Mouse (Mus musculus) intestine, embryonic 15.5 days (tissue): Measurements from ENCODE around the gene Wfdc15a. TPM values are rescaled to one million over a fixed set of nuclear protein-coding genes. Genes with fewer than 3 reads are reported as not detected.

Source experiments
- ATAC-seq: fragments of 200-750 bp; cut with Nextera tagmentation; 2 replicates; pipeline ENCODE4 v1.8.0; 2017; ENCODE audit warnings: moderate TSS enrichment, moderate library complexity
- H3K27ac ChIP-seq: fragments of 300-500 bp; sonication (generic); 2 replicates; pipeline ENCODE4 v1.5.1; 2015; ENCODE audit warnings: mild to moderate bottlenecking, inconsistent platforms
- H3K27me3 ChIP-seq: fragments of 300-500 bp; sonication (generic); replicated peaks from 2 replicates; pipeline ENCODE4 v1.6.1; 2015; ENCODE audit warnings: inconsistent platforms
- H3K36me3 ChIP-seq: fragments of 300-500 bp; sonication (generic); 2 replicates; pipeline ENCODE4 v1.6.1; 2015; ENCODE audit warnings: inconsistent platforms
- H3K4me1 ChIP-seq: fragments of 300-500 bp; sonication (generic); replicated peaks from 2 replicates; pipeline ENCODE4 v1.6.1; 2015; ENCODE audit warnings: inconsistent platforms
- H3K4me2 ChIP-seq: fragments of 300-500 bp; sonication (generic); replicated peaks from 2 replicates; pipeline ENCODE4 v1.6.1; 2015; ENCODE audit warnings: mild to moderate bottlenecking, inconsistent platforms
- H3K4me3 ChIP-seq: fragments of 300-500 bp; sonication (generic); replicated peaks from 2 replicates; pipeline ENCODE4 v1.5.1; 2015; ENCODE audit warnings: inconsistent platforms
- H3K9ac ChIP-seq: fragments of 300-500 bp; sonication (generic); 2 replicates; pipeline ENCODE4 v1.6.1; 2015; ENCODE audit warnings: inconsistent platforms
- H3K9me3 ChIP-seq: fragments of 300-500 bp; sonication (generic); 2 replicates; pipeline ENCODE4 v1.6.1; 2016; ENCODE audit warnings: inconsistent platforms
- WGBS: fragments of 180-500 bp; shearing (Covaris S2); methylation state at CpG from one replicate; pipeline ENCODE4 v1.1.7; 2015; 5-methylcytosine and 5-hydroxymethylcytosine counted together
- polyA plus RNA-seq: library from polyadenylated mRNA; unstranded; fragments of >200 nt; fragmentation: Nextera tagmentation; extraction: Ambion mirVana; gene quantifications from 2 replicates; pipeline ENCODE4 v1.2.1, GENCODE M21; 2015

Wfdc15a gene
- polyA plus RNA-seq, 1 experiment from 2014 or later = not detected

DNA sequence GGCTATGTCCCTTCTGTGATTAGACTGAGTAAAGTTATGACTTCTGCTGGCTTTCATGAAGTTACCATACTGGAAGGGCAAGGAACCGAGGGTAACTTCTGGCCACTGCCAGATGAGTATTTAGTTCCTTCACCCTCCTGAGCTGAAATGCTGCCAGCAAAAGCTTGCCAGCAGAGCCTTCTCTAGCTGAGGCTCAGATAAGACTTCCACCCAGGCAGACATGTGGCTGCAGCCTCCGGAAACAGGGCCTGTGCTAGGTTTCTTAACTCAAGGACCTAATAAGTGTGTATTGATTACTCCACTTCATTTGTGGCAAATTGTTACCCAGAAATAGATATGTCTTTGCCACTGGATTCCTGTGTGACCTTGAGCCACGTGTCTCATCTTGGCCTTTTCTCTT lies 26.5 kb downstream of the Wfdc15a start:
- 65% methylated on average over 3 of the region's 3 CpGs for WGBS
- no peak for ATAC-seq

GRCm38 (mm10) chr2:164170902-164171301 lies 29.0 kb downstream of the Wfdc15a start, which contains the start of gene Kcns1:
TSS of gene Kcns1 (minus strand) at chr2:164171113.
- Histone ChIP-seq H3K27me3 (peaks cover 63% of the 10 kb centered on the region), H3K4me3 (peak within 1 kb of the TSS; percentile 36), H3K36me3 (no peaks in the 10 kb centered on the region), H3K4me2 (peak within 1 kb of the TSS; percentile 72), H3K9ac (0 out of 2 replicates have a peak within 1 kb of the TSS, but pooled peaks have one; percentile 28), H3K4me1 (peaks cover 20% of the 10 kb centered on the region), H3K9me3 (no peaks in the 10 kb centered on the region), H3K27ac (no peak within 1 kb of the TSS)
- WGBS = 2% methylated on average over 25 of the region's 29 CpGs
- ATAC-seq = no peak

More for the DNA sequence above, 26.5 kb downstream of the Wfdc15a start:
- no peaks in the 10 kb centered on the region for H3K36me3 ChIP-seq
- no peak overlapping the region for H3K4me2 ChIP-seq
- H3K4me1 ChIP-seq = peaks cover 14% of the 10 kb centered on the region
- H3K9me3 ChIP-seq = no peaks in the 10 kb centered on the region
- H3K4me3 ChIP-seq = no peak overlapping the region
- no peak overlapping the region for H3K27ac ChIP-seq
- peaks cover 45% of the 10 kb centered on the region for H3K27me3 ChIP-seq
- H3K9ac ChIP-seq = no peak overlapping the region

DNA sequence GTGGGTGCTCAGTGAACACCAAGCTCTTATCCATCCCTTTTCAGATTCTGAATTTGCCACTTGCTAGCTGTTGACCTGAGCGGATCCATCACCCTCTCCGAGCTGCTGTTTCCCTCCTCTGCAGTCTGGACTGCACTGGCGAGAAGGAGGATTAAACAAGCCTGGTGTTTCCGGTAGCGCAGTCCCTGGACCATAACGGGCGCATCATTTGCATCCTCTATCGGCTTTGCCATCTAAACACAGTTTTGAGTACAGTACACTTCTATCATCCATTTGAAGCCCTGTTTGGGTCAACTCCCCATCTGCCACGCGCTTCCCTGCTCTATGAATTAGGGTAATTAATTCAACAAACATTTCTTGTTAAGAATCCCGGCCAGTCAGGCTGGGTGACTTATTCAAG lies 29.6 kb downstream of the Wfdc15a start:
- Histone ChIP-seq H3K27ac (no peak overlapping the region), H3K4me1 (peaks cover 20% of the 10 kb centered on the region), H3K9ac (no peak overlapping the region), H3K4me2 (peak overlapping the region; percentile 72), H3K4me3 (0 out of 2 replicates have a peak overlapping the region, but pooled peaks have one; percentile 36), H3K36me3 (no peaks in the 10 kb centered on the region), H3K9me3 (no peaks in the 10 kb centered on the region), H3K27me3 (peaks cover 63% of the 10 kb centered on the region)
- WGBS = 5% methylated on average over 11 of the region's 11 CpGs
- no peak for ATAC-seq

DNA sequence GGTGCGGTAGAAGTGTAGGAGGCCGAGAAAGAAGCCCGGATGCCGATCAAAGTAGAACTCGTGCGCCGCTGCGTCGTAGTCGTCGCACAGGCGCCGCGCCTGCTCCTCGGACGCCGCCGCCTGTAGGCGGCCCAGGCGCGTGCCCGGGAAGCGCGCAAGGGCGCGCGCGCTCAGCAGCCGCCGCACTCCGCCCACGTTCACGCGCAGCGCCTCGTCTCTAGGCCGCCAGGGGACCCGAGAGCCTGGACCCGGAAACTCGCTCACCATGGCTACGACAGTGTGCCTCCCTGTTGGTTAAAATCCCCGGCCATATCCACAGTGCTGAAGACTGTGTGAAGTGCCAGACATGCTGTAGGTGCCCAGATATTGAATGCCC lies 31.4 kb downstream of the Wfdc15a start:
- H3K27me3 ChIP-seq = peaks cover 60% of the 10 kb centered on the region
- no peaks in the 10 kb centered on the region for H3K9me3 ChIP-seq
- ATAC-seq = peak; percentile 47; the same call in 1 of the 2 replicates
- no peaks in the 10 kb centered on the region for H3K36me3 ChIP-seq
- H3K4me1 ChIP-seq = peaks cover 17% of the 10 kb centered on the region
- H3K4me2 ChIP-seq = peak overlapping the region; percentile 61
- H3K4me3 ChIP-seq = peak overlapping the region; percentile 31
- 15% methylated on average over 42 of the region's 42 CpGs for WGBS
- no peak overlapping the region for H3K27ac ChIP-seq
- H3K9ac ChIP-seq = no peak overlapping the region

GRCm38 (mm10) chr2:164167752-164168570 lies 32.0 kb downstream of the Wfdc15a start:
- H3K4me1 ChIP-seq = peaks cover 17% of the 10 kb centered on the region
- no peaks in the 10 kb centered on the region for H3K9me3 ChIP-seq
- peaks cover 60% of the 10 kb centered on the region for H3K27me3 ChIP-seq
- 12% methylated on average over 90 of the region's 90 CpGs for WGBS
- no peaks in the 10 kb centered on the region for H3K36me3 ChIP-seq
- H3K9ac ChIP-seq = no peak overlapping the region
- H3K4me3 ChIP-seq = peak overlapping the region; percentile 31
- H3K4me2 ChIP-seq = peak overlapping the region; percentile 61
- no peak overlapping the region for H3K27ac ChIP-seq
- ATAC-seq = peak; percentile 32; the same call in 1 of the 2 replicates

DNA sequence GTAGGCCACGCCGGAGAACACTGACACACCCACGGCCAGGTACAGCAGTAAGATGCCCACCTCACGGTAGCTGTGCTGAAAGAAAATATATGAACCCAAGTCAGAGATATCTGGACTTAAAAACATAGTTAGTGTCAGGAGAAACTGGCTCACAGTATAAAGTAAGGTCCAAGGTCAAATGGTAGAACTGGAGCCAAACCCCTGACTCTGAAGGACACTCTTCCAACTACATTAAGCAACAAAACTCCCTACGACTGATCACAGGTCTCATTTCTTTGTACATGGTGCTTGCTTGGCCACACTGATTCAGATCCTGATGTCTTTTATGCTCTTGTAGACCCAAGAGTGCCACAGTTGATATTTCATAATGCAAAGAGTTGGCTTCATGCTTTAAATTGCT lies 35.0 kb downstream of the Wfdc15a start:
- H3K9me3 ChIP-seq = no peaks in the 10 kb centered on the region
- no peaks in the 10 kb centered on the region for H3K36me3 ChIP-seq
- peaks cover 39% of the 10 kb centered on the region for H3K27me3 ChIP-seq
- no peak overlapping the region for H3K4me3 ChIP-seq
- H3K4me1 ChIP-seq = peaks cover 10% of the 10 kb centered on the region
- WGBS = 88% methylated on average over 5 of the region's 5 CpGs
- H3K27ac ChIP-seq = no peak overlapping the region
- H3K4me2 ChIP-seq = no peak overlapping the region
- H3K9ac ChIP-seq = no peak overlapping the region
- ATAC-seq = no peak

GRCm38 (mm10) chr2:164161515-164162055 lies 38.3 kb downstream of the Wfdc15a start:
- H3K27me3 ChIP-seq = peaks cover 5% of the 10 kb centered on the region
- H3K27ac ChIP-seq = no peak overlapping the region
- no peaks in the 10 kb centered on the region for H3K4me1 ChIP-seq
- H3K4me3 ChIP-seq = no peak overlapping the region
- WGBS = 74% methylated on average over 11 of the region's 11 CpGs
- H3K9me3 ChIP-seq = no peaks in the 10 kb centered on the region
- H3K9ac ChIP-seq = no peak overlapping the region
- no peak overlapping the region for H3K4me2 ChIP-seq
- H3K36me3 ChIP-seq = no peaks in the 10 kb centered on the region
- ATAC-seq = no peak

- H3K36me3 ChIP-seq = no peaks in the 10 kb centered on the region
- no peak overlapping the region for H3K4me2 ChIP-seq
- no peaks in the 10 kb centered on the region for H3K9me3 ChIP-seq
- no peaks in the 10 kb centered on the region for H3K27me3 ChIP-seq
- H3K27ac ChIP-seq = no peak overlapping the region
- ATAC-seq = no peak
- no peaks in the 10 kb centered on the region for H3K4me1 ChIP-seq
- WGBS = 74% methylated on average over 2 of the region's 2 CpGs
- no peak overlapping the region for H3K9ac ChIP-seq
- no peak overlapping the region for H3K4me3 ChIP-seq
These were observed 41.1 kb downstream of the Wfdc15a start for GRCm38 (mm10) chr2:164158838-164159237.

DNA sequence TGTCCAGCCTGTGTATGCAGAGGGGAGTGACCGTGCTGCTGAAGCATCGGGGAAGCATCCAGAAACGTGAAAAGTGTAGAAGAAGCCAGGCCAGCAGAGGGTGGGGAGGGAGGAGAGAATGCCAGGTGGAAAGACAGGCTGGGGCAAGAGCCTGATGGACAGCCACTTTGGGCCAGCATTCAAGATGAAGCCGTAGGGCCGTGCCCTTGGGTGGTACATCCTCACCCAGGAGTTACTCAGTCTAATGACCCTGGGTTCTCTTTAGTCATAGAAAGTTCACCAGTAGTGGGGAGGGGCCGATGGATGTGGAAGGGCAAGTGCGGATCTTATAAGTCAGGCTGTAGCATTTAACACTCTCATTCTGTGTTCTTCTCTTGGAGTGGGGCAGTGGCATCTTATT lies 43.8 kb downstream of the Wfdc15a start:
- WGBS = 86% methylated on average over 7 of the region's 7 CpGs
- Histone ChIP-seq H3K27me3 (no peaks in the 10 kb centered on the region), H3K9me3 (no peaks in the 10 kb centered on the region), H3K4me2 (no peak overlapping the region), H3K9ac (no peak overlapping the region), H3K4me3 (no peak overlapping the region), H3K4me1 (no peaks in the 10 kb centered on the region), H3K36me3 (peaks cover 14% of the 10 kb centered on the region; the same call in 1 of the 2 replicates), H3K27ac (no peak overlapping the region)
- ATAC-seq = no peak

DNA sequence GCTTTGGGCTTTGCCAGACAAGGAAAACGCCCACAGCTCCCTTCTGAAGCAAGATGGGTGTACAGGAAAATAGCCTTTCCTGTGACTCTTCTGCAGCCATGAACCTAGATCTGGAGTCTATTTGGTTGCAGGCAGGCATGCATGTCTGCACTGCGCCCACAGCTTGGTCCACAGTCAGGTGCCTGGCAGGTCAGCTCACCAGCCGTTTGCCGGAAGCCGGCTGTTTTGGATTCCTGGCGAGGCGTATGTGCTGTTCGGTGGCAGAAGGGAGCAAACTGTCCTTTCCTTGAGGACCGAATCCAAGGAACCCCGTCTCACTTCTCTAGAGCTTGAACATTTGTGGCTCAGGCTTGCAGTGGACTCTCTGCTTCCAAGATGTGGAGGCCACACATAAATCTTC lies 45.9 kb downstream of the Wfdc15a start:
- H3K4me2 ChIP-seq = no peak overlapping the region
- peaks cover 2% of the 10 kb centered on the region; the same call in 1 of the 2 replicates for H3K4me1 ChIP-seq
- no peaks in the 10 kb centered on the region for H3K27me3 ChIP-seq
- no peaks in the 10 kb centered on the region for H3K9me3 ChIP-seq
- WGBS = 91% methylated on average over 10 of the region's 10 CpGs
- H3K9ac ChIP-seq = no peak overlapping the region
- no peak overlapping the region for H3K27ac ChIP-seq
- no peak overlapping the region for H3K4me3 ChIP-seq
- no peak for ATAC-seq
- peaks cover 14% of the 10 kb centered on the region; the same call in 1 of the 2 replicates for H3K36me3 ChIP-seq

DNA sequence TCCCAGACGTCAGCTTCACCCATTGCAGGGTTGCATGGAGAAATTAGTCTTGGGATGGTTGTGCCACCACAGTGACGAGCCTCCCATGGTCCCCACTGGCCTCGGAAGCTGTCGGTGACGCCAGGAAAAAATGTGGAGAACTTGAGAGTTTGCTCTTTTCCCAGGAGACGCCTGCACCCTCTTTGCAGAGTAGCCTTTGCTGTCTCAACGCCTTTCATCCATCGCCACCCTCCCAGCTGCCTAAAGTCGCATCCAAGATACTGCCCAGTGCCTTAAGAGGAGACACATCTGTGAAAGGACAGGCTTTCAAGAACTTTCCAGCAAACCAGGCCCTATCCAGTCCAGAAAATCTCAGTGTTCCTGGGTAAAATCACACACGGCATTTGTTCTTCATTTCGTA lies 47.6 kb downstream of the Wfdc15a start:
- peaks cover 14% of the 10 kb centered on the region; the same call in 1 of the 2 replicates for H3K36me3 ChIP-seq
- H3K4me1 ChIP-seq = peaks cover 2% of the 10 kb centered on the region; the same call in 1 of the 2 replicates
- H3K9me3 ChIP-seq = no peaks in the 10 kb centered on the region
- H3K4me2 ChIP-seq = no peak overlapping the region
- H3K27me3 ChIP-seq = no peaks in the 10 kb centered on the region
- H3K27ac ChIP-seq = no peak overlapping the region
- no peak overlapping the region for H3K9ac ChIP-seq
- no peak overlapping the region for H3K4me3 ChIP-seq
- no peak for ATAC-seq
- 91% methylated on average over 11 of the region's 11 CpGs for WGBS

DNA sequence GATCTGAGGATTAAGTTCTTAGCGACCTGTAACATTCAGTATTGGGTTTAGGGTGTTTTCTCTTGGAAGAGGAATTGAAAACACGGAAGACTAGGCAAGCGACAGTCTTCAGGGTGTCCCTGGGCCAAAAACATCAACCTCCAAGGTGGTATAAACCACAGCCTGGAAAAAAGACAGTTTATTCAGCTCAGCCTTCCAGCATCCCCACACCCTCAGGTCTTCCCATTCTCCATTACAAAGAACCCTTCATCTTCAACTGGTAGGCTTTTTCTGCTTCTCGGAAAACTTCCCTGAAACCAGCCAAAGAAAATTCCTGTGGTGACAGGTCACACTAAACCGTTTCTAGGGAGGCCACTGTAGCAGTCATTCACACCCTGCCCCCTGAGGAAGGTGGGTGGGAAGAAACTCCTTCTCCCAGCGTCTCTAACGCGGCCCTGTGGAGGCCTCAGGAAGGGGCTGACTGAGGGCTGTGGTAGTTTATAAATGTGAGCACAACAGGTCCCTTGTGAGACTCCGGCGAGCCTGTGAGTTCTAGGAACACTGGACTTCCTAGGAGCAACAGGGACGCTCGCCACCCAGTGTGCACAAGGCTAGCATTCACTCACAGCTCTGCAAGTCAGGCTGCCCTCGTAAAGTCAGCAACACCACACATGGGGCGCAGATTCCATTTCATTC lies 49.7 kb downstream of the Wfdc15a start:
- Histone ChIP-seq H3K36me3 (peaks cover 14% of the 10 kb centered on the region; the same call in 1 of the 2 replicates), H3K9ac (no peak overlapping the region), H3K27ac (no peak overlapping the region), H3K27me3 (no peaks in the 10 kb centered on the region), H3K4me2 (no peak overlapping the region), H3K9me3 (no peaks in the 10 kb centered on the region), H3K4me3 (no peak overlapping the region), H3K4me1 (peaks cover 2% of the 10 kb centered on the region; the same call in 1 of the 2 replicates)
- WGBS = 42% methylated on average over 14 of the region's 14 CpGs
- ATAC-seq = no peak
